In the genomic region with DNA sequence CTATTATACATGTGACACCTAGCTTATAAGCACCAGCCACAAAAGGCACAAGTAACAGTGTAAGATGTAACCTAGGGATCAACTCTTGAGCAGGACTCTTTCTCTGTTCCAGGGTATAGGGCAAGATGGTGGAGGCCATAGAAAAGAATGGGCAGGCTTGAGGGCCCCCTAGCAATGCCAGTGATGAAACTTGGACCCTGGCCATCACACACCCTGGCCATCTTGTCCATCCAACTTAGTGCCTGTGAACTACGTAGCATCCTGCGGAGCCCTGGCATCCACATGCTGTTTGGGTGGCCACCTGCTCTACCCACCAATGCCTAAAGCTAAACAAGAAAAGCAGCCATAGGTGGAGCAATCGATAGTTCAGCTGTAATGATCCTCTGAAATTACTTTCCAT, we compare ENCODE assay signal across 13 mouse cellular contexts.
DNase-seq lines count a peak whose midpoint lies in the region.
"Had no signal": no experiment of that assay in that cellular context is flagged by ENCODE, and none has a peak within 500 bp of the region (broad histone marks: within the 10 kb centered on the region; RNA-seq: fewer than 3 reads in every experiment).

No protein-coding gene starts in this region.

- DNase-seq in cerebellum, postnatal 10 days, result peak; percentile 53 to 72
- DNase-seq in cerebellum, postnatal 4 days (ENCODE audit: low spot score in 2 of 2), result no peak
- DNase-seq: adrenal gland, adult 2 months; adrenal gland, adult 8-10 months; adrenal gland, postnatal 10 days; adrenal gland, postnatal 14 days; adrenal gland, postnatal 25 days; adrenal gland, postnatal 36 days; B cell, adult 2 months; cerebellum, adult 11 months; cerebellum, adult 11-12 months; cerebellum, adult 18-20 months; cerebellum, adult 2 months had no signal

Comparison
In these comparisons a context has a peak if more than half of its experiments do, and no peak if none do; other contexts are left out.
1. DNase-seq: peak in cerebellum, postnatal 10 days (2 of 2); none in cerebellum, postnatal 4 days (0 of 2).